Mouse (Mus musculus): Measurements from ENCODE around the gene Coq10a.
"Not testable (repeated sequence)": the region's sequence is repeated elsewhere in the genome, so short reads cannot be mapped to it uniquely, and the experiment has no call there.

Coq10a gene

GRCm38 (mm10) chr10:128344568-128345275 lies 24.1 kb downstream of the Coq10a start:
- peak; percentile 73 to 74 for DNase-seq (ENCODE audit: low spot score in 2 of 2)

GRCm38 (mm10) chr10:128343436-128343835 lies 25.4 kb downstream of the Coq10a start:
- DNase-seq (ENCODE audit: low spot score in 2 of 2): no peak

- no peak for DNase-seq (ENCODE audit: low spot score in 2 of 2)
These were observed 28.5 kb downstream of the Coq10a start for GRCm38 (mm10) chr10:128340257-128340656.

- no peak for DNase-seq (ENCODE audit: low spot score in 2 of 2)
These were observed 29.8 kb downstream of the Coq10a start for GRCm38 (mm10) chr10:128338948-128339347.

GRCm38 (mm10) chr10:128338415-128338814 lies 30.4 kb downstream of the Coq10a start:
- DNase-seq (ENCODE audit: low spot score in 2 of 2): no peak

GRCm38 (mm10) chr10:128337306-128338181 lies 31.3 kb downstream of the Coq10a start, which contains the start of gene Cs:
TSS of gene Cs (plus strand) at chr10:128337734.
- DNase-seq (ENCODE audit: low spot score in 2 of 2): peak; percentile 96

GRCm38 (mm10) chr10:128336597-128336996 lies 32.2 kb downstream of the Coq10a start:
- no peak for DNase-seq (ENCODE audit: low spot score in 2 of 2)

- no peak for DNase-seq (ENCODE audit: low spot score in 2 of 2)
These were observed 32.6 kb downstream of the Coq10a start for GRCm38 (mm10) chr10:128336195-128336594.

GRCm38 (mm10) chr10:128335582-128335981 lies 33.2 kb downstream of the Coq10a start:
- DNase-seq (ENCODE audit: low spot score in 2 of 2): peak; percentile 88 to 95

- not testable (repeated sequence) for DNase-seq (ENCODE audit: low spot score in 2 of 2)
These were observed 36.2 kb downstream of the Coq10a start for GRCm38 (mm10) chr10:128332358-128333249.

GRCm38 (mm10) chr10:128327610-128328009 lies 41.2 kb downstream of the Coq10a start:
- no peak for DNase-seq (ENCODE audit: low spot score in 2 of 2)

GRCm38 (mm10) chr10:128326825-128327224 lies 42.0 kb downstream of the Coq10a start:
- DNase-seq (ENCODE audit: low spot score in 2 of 2): no peak

- DNase-seq (ENCODE audit: low spot score in 2 of 2): no peak
These were observed 45.3 kb downstream of the Coq10a start for GRCm38 (mm10) chr10:128323516-128323915.

GRCm38 (mm10) chr10:128322141-128323108 lies 46.4 kb downstream of the Coq10a start, which contains the start of gene Cnpy2:
TSS of gene Cnpy2 (plus strand) at chr10:128322459.
- peak; percentile 72 to 88 for DNase-seq (ENCODE audit: low spot score in 2 of 2)

- no peak for DNase-seq (ENCODE audit: low spot score in 2 of 2)
These were observed 47.2 kb downstream of the Coq10a start for GRCm38 (mm10) chr10:128321641-128322040.

GRCm38 (mm10) chr10:128315578-128315977 lies 53.2 kb downstream of the Coq10a start:
- no peak for DNase-seq (ENCODE audit: low spot score in 2 of 2)

Measured in spleen, postnatal 4 days (tissue).